Mouse (Mus musculus) heart, postnatal 10 days (tissue): ENCODE measurements around the gene Fam178b. TPM values are rescaled to one million over a fixed set of nuclear protein-coding genes. Genes with fewer than 3 reads are reported as not detected.
"Not testable (repeated sequence)": the region's sequence is repeated elsewhere in the genome, so short reads cannot be mapped to it uniquely, and the experiment has no call there.

Experiments
- DNase-seq, 2 experiments: peaks; one replicate each; pipeline ENCODE4 v3.0.0; 2021
- intact Hi-C: fragments of 180-260 bp; cut with DNase I; formaldehyde crosslinking; loops from one replicate; pipeline ENCODE4 v1.15.1; 2025
- total RNA-seq, 2 experiments: library from RNA; stranded (reverse); gene quantifications; 2 replicates each; pipeline ENCODE4 v1.2.3; 2021

Gene Fam178b
- total RNA-seq, 2 experiments from 2014 or later: 0.60 to 1.2 TPM

DNA sequence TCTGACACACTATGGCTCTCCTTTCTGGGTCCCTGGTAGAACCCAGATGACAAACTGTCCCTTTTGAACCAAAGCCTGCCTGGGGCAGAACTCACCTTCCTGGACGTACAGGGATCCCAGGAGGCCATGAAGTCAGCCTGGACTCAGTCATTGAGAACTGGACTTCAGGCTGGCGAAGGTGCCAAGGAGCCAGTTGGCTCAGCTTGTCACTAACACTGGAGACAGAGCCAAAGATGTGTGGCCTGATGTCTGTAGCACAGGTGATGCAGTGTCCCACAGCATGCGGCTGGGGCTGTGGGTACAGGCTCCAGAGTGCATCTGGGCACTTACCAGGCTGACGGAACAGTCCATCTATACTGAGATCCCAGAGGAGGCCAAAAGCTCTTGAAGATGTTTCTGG is 50.9 kb downstream of the Fam178b start:
- intact Hi-C loops: no loop called here
- DNase-seq: no peak

DNA sequence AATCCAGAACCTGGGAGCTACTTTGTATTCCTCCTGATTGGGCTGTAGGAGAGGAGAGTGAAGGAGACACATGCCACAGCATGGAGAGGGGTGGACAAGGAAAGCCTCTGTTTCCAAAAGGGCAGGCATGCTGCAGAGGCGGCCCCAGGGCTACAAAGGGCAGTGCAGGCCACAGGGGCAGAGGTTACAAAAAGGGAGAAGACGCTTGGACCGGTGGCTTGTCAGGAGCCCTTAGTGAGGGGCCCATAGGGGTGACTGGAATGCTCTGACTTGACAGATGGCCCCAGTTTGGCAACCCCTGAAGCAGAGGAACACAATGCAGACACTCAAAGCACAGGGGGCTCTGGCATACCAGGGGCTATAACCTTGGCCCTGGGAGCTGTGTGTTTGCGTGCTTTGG is 51.6 kb downstream of the Fam178b start:
- DNase-seq: no peak
- intact Hi-C loops: no loop called here

DNA sequence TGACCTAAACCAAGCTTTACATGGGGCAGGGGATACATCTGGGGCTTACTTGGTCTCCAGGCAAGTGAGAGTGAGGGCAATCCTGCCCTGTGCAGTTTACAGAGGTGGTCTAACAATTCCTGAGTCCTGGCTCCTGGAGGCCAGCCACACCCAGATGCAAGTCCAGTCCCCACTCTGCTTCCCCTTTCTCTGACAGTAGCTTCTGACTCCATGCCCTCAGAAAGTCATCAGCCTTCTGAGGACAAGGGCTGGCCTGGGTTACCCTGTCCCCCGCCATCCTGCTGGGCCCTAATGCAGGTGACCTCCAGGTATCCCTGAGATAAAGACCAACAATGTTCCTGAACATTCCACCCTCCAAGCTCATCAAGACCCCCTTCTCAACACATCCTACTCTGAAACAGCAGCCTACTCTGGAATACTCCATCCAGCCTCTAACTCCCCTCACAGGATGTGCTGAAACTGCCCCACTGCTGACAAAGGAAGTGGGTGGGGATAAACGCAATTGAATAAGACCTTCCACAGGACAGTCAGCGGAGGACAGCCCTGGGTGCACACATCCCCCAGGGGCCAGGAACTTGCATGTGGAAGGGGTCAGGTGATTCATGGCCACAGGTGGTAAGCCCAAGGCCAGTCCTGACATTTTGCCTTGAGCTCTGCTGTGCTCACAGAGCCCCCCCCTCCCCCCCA is 52.8 kb downstream of the Fam178b start:
- DNase-seq: no peak
- intact Hi-C loops: no loop called here

DNA sequence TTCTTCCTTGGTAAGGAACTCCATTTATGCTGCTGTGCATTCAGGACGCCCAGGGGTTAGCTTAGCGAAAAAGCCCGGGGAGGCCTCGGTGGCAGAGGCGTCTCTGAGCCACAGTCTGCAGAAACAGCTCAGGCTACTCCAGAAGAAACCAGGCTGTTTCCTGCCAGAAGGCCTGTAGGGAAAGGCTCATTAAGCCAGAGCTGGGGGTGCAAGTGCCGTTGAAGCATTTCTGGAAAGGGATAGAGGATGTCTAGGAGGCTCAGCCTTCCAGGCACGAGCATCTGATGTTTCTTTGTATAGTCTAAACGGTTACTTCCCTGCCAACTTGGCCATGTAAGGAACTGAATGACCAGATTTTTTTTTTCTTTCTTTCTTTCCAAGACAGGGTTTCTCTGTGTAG is 54.4 kb downstream of the Fam178b start:
- DNase-seq: no peak
- intact Hi-C loops: no loop called here

DNA sequence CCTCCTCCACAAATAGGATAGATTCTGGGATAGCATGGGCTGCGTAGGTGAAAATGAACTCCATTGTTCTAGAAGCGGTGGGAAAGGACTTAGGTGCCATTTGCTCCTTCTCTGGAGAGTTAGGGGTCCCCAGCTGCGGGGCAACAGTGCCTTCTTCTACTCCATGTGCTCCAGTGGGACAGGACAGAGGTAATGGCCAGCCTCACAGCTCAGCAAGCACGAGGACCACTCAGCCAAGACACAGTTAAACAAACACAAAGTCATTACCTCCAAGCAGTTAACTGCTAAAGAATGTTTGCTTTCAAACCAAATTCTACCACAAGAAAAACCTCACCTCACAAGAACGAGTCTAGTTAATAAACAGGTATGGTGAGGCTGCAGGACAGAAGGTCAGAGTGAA is 57.5 kb downstream of the Fam178b start:
- intact Hi-C loops: no loop called here
- no peak for DNase-seq

DNA sequence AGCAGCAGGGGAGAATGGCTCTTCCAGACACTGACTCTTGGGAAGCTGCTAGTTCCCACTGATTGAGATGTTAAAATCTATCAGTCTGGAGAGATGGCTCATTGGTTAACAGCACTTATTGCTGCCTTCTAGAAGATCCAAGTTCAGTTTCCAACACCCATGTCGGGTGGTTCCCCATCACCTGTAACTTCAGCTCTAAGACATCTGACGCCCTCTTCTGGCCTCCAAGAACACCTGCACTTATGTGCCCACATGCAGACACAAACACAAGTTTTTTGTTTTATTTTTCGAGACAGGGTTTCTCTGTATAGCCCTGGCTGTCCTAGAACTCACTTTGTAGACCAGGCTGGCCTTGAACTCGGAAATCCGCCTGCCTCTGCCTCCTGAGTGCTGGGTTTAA is 67.0 kb downstream of the Fam178b start:
- intact Hi-C loops, DNase-seq: not testable (repeated sequence)

DNA sequence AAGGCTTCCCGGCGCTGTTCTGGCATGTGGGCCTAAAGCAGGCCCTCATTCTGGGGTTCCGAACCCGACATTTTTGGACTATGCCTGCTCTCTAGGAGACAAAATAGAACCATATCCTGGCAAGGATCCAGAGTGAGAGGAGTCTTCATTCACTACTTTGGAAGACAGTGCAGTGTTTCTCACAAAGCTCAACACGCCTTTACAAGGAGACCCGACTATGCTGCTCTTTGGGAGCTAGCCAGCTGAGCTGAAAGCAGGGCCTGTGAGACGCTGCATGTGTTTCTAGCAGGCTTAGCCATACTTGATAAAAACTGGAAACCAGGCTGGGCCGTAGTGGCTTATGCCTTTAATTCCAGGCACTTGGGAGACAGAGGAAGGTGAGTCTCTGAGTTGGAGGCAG is 67.8 kb downstream of the Fam178b start:
- peak in 1 of 2 experiments; percentile 47 for DNase-seq
- intact Hi-C loops: no loop called here

DNA sequence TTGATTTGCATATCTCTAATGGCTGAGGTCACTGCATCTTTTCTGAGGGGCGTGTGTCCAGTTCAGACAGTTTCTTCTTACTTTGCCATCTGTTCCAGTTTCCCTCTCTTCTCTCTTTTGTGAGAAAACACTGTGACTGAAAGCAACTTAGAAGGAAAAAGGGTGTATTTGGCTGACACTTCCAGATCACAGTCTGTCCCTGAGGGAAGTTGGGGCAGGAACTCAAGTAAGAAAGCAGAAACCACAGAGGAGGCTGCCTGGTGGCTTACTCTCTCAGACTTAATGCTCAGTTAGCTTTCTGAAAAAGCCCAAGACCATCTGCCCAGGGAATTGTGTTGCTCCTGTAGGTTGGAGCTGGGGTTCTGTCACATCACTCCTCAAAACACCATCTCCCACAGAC is 68.4 kb downstream of the Fam178b start:
- intact Hi-C loops: no loop called here
- no peak for DNase-seq

DNA sequence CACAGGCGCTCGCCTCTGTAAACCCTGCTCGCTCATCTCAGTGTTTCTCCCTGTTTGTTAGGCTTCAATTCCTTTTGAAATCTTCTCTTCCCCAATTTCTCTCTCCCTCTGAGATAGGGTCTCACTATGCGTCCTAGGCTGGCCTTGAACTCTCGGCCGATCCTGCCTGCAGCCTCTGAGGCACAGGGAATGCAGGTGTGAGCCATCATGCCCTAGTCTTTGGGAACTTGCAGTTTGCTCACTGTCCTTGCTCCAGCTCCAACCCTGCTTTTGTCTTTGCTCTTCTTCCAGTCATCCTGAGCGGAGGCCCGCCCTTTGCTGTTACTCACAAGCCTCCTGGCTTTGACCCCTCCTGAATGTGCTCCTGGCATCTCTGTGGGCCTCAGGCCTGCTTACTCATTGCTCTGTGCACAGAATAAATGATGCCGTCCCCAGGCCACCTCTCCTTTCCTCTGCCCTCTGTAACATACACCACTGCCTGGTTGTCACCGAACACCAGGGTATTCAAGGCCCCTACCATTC is 69.5 kb downstream of the Fam178b start:
- no peak for DNase-seq
- intact Hi-C loops: no loop called here

DNA sequence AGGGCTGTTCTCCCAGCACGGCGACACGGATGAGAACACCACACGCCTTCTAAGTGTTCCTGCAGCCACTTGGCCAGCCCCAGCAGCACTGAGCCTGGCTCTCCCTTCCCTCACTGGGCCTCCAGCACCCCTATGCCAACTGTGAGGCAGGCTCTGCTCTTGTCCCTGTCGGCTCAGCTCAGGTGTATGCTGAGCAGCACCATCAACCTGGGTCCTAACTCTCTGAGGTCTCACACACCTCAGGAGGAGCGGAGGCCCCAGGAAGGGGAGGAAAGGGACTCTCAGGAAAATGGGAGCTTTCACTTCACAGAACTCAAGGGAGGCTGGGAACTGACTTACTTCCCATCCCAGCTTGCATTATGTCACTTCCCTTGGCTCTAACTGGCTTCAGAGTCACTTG is 70.6 kb downstream of the Fam178b start:
- intact Hi-C loops: no loop called here
- DNase-seq: peak; percentile 35 to 46

DNA sequence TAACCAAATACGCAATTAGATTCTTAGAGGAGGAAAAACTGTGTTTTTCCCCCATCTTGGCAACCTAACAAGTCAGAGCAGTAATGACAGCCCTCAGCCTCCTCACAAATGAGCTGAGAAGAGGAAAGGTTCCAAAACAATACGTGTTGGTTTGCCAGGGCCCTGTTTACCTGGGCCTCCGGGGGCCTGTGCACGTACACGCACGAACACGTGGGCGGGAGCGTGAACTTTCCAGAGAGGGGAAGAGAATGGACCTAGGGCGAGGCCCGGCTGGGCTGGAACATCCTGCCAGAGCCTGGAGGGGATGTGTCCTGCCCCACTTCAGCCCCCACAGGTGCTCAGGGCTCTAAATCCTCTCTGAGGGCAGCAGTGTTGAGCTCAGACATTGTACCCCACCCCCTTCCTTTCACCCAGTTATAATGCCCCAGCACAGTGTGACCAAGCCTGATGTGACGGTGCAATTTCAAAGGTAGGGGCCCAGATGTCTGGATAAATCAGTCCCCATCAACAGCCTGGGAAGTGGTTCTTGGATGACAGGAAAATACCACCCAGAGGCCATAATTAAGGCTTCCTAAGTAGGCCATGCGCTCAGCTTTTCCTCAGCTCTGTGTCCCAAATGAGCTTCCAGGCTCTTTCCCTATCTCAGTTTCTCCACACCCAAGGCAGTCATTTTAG is 71.4 kb downstream of the Fam178b start:
- intact Hi-C loops: no loop called here
- DNase-seq: peak in 1 of 2 experiments; percentile 36

DNA sequence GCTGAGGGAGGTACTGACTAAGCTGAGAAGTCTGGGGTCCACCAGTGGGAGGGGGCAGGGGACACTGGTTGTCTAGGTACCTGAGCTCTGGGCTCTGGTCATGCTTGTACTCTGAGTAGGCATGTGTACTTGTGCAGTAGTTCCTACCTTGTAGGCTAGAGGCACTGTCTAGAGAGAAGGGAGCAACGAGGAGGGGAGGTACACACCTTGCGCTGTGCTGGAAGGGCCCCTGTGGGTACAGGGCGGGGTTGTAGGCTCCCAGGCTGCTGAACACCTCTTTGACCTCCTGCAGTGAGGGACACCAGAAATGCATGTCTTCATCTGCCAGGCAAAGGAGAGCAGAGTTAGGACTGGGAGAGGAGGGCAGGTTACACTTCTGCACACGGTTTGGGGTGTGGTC is 74.8 kb downstream of the Fam178b start:
- intact Hi-C loops: no loop called here
- no peak for DNase-seq

DNA sequence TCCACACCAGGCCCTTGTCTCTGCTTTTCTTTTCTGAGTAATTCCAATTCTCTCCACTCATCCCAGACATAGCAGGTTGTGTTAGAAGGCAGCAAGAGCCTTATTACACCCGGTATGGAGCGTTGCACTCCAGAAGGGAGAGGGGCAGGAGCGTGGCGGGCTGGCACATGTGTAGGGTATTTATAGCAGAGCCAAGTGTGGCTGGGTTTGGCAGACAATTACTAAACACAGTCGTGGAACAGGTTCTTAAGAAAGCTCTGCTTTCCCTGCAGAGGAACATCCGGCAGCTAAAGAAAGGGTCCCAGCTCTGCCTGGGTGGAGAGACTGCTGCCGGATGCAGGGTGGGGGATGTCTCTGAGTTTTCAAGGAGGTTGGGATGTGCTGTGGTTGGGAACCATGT is 76.0 kb downstream of the Fam178b start:
- intact Hi-C loops: no loop called here

DNA sequence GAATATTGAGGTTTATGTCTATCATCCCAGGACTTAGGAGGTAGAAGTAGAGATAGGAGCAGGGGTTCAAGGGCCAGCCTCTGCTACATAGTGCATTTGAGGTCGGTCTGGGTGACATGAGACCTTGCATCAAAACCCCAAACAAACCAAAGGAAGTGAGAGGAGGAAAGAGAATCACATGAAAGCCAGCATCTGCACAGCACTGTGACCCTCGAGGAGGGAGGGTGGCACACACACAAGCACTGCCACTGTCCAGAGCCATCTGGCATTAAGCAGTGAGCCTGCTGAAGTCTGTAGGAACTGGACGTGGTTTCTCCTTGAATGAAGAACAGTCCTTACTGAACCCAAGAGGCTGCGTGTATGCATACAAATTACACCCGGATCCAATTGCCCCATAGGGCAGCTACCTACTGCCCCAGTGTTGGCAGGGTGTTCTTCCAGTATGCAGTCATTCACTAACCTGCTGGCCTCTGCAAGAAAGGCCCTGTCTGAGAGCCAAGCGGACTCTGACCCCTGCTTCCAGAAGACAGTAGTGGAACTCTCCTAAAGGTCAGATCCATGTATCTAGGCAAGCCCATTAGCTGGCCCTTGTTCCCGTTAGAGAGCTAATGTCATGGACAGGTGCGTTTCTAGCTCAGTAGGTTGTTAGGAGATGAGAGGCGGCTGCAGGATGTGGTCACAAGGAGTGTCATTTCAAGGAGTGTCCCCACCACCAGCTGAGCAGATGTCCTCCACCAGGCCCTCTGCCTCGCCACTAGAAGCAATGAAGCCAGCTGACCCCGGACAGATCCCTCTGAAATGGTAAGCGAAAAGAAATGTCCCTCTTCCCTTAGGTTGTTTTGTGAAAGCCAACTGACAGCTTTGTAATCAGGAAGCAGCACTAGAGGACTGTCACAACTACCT is 78.5 kb downstream of the Fam178b start:
- intact Hi-C loops: no loop called here
- no peak for DNase-seq

More for the DNA sequence above, 76.0 kb downstream of the Fam178b start:
- peak; percentile 51 to 62 for DNase-seq

DNA sequence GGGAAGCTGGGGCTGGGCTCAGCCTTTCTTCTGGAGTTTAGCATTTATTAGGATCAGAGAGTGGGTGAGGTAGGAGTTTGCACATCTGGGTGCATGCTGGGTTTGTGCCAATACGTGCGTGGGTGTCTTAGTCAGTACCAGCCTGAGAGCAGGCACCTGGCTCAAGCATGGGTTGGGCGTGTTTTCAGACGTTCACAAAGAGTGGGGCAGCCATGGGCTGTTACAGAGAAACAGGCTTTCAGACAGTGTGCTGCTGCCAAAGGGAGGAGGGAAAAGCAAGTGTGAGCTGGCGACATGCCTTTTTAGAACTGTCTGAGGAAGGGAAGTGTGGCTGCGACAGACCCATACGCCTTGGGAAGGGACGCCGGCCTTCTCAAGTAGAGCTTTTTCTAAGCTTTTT is 79.6 kb downstream of the Fam178b start:
- intact Hi-C loops: loop anchor here (2.0 kb wide), 1 partner anchor 113 kb away; no protein-coding TSS in a partner anchor

DNA sequence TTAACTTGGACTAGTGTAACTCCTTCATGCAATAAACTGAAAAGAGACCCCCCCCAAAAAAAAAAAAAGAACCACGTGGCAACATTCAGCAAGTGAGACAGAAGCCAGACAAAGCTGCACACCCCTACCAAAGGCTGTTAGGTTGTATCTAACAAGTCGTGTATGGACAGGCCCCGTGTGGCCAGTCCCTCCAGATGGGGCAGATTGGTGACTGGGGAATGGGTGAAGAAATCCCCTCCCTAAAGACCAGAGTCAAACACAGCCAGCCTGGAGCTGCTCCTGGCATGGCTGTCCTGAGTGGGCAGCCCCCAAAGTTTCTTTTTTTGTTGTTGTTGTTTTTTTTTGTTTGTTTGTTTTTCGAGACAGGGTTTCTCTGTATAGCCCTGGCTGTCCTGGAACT is 80.7 kb downstream of the Fam178b start:
- DNase-seq: no peak
- intact Hi-C loops: loop anchor here (2.0 kb wide), 1 partner anchor 115 kb away; no protein-coding TSS in a partner anchor

More for the DNA sequence above, 79.6 kb downstream of the Fam178b start:
- DNase-seq: peak; percentile 74 to 77

DNA sequence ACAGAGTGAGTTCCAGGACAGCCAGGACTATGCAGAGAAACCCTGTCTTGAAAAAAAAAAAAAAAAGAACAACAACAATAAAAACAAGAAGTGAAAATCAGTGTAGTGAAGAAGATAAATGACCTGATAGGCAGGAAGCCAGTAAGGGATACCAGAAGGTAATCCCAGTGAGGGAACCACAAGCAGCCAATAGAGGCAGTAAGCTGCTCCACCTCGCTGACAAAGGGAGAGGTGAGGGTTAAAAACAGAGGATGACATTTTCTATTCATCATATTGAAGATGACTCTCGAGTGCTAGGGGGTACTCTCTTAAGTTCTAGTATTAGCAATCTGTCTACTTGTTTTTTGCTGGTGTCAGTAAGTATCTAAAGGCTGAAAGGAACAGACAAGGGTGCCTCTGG is 84.6 kb downstream of the Fam178b start:
- intact Hi-C loops: no loop called here

DNA sequence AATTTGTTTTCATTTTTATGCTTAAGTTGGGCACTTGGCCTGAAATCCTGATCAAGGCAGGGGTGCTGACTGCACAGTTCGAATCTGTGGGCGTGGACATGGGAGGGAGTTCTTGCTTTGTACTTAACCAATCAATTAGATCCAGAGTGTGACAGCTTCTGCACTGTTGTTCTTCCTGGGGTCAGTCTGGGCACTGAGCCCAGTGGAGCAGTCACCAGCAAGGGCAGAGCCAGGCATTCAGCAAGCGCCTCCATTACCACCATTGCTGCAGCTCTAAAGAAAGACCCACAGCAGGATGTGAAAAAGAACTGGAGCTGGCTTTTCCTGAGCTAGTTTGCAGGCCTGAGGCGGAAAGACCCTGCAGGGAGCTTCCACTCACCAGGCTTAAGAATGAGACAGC is 86.9 kb downstream of the Fam178b start:
- DNase-seq: peak; percentile 61

More for the DNA sequence above, 84.6 kb downstream of the Fam178b start:
- DNase-seq: no peak

DNA sequence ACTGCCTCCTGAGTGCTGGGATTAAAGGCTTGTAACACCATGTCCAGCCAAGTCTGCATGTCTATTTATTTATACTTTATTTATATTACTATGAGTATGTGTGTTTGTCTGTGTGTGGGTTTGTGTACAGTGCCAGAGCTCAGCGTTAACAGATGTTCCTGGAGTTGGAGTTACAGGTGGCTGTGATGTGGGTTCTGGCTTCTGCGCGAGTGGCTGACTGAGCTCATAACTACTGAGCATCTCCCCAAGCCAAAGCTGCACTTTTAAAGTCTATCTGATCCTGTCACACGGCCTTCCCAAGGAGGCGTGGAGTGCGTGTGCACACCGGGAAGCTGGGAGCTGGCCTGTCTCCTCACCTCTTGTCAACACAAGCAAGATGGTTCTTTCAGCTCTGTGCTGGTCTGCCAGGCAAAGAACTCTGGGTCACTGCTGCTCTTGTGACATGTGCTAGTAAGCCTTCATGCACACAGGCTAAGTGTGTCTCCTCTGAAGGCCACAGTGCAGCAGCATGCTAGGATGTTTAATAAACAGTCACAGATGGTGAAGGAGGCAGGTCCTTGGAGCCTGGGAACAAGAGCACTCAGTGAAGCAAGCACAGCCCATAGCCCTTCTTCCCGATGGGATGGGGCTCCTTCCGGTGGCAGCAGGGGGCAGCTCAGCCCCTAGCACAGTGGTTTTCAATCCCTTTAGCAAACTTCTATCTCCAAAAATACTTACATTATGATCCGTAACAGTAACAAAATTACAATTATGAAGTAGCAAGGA is 87.6 kb downstream of the Fam178b start:
- DNase-seq: no peak
- intact Hi-C loops: no loop called here

More for the DNA sequence above, 86.9 kb downstream of the Fam178b start:
- intact Hi-C loops: no loop called here

DNA sequence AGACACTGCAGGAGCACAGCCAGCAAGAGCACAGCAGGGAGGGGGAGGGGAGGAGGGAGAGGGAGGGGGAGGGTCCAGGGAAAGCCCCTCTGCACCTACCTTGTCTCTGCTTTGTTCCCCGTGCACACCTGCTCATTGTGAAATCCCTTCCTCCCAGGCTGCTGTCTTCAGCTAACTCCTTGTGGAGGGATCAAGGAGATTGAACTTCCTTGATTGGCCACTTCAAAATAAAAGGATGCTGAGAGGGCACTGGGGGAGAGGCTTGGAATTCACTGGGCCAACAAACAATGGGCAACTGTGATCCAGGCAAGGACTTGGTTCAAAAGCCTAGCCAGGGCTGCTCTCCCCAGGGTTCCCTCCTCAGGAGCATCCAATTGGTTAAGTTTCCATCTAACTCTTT is 89.9 kb downstream of the Fam178b start:
- DNase-seq: no peak
- intact Hi-C loops: no loop called here
